Mouse (Mus musculus) central nervous system, embryonic 18 days (tissue): Measurements from ENCODE around the gene Zfp664. TPM values are rescaled to one million over a fixed set of nuclear protein-coding genes. Genes with fewer than 3 reads are reported as not detected.

Source experiments
- polyA plus RNA-seq: library from polyadenylated mRNA; depleted of rRNA; stranded (reverse); fragments of >200 nt; gene quantifications from 2 replicates; pipeline ENCODE4 v1.2.3, GENCODE M21; 2012; rRNA removed

The Zfp664 gene
- 55.8 and 57.2 TPM in 2 replicates for polyA plus RNA-seq

DNA sequence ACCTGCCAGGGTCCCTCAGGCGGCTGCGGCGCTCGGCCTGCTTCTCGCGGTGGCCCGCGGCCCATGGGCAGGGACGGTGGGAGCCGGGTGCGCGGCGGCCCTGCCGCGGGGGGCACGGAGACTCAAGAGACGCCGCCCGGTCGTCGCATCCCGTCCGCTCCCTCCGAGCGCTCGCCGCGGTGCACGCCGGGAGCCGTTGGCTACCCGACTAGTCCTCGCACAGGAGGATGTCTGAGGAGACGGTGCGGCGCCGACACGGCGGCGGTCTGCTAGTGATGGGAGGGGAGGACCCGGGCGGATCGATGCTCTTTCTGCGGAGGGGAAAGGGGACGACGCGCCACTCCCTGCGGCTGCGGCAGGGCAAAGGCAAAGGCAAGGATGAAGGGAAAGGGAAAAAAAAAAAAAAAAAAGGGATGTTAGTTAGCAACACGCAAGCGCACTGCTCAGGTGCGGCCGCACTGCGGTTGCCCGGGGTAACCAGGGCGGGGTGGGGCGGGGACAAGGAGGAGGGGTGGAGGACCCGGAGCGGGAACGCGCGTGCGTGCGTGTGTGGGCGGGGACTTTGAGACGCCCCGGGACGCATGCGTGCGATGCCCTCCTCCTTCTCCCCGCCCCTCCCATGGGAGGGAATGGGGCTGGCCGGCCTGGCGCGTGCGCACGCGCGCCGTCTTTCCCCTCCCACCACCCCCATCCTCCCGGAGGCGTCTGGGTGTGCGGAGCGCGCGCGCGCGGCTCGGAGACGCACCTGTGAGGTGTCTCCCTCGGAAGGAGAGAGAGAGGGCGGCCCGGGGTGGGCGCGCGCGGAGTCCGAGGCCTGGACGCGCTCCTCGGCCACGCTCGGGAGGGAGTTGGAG is at the start of gene Zfp664, which contains the start of gene Ccdc92:
Gene Zfp664, plus strand, starts transcription at position 679 of the 854 bp plus-strand sequence.
Gene Ccdc92, minus strand, starts transcription at position 412 of the 854 bp plus-strand sequence.

Other genes starting within 250 kb of the Zfp664 start
- gene Atp6v0a2, start 234.1 kb upstream of the Zfp664 start, polyA plus RNA-seq: 28.5 and 29.2 TPM in 2 replicates
- gene Dnah10, start 137.6 kb upstream of the Zfp664 start, polyA plus RNA-seq: 0.51 and 0.53 TPM in 2 replicates
- 27.1 and 29.8 TPM in 2 replicates for gene Ccdc92, start 267 bp upstream of the Zfp664 start, polyA plus RNA-seq
- 5.9 and 6.7 TPM in 2 replicates for gene Rflna, start 140.5 kb downstream of the Zfp664 start, polyA plus RNA-seq